Mouse (Mus musculus) testis, adult 2 months (tissue): Measurements from ENCODE around the gene Drd1. TPM values are rescaled to one million over a fixed set of nuclear protein-coding genes. Genes with fewer than 3 reads are reported as not detected.
A peak's percentile ranks its signal among the peaks of the same experiment; 100 is the strongest.

Experiments used
- H3K27ac ChIP-seq: fragments of 200-500 bp; 2 replicates; pipeline ENCODE4 v1.5.1; 2012; ENCODE audit warnings: low read depth, low read length; ENCODE audit not compliant: control insufficient read depth, insufficient read depth
- H3K27me3 ChIP-seq: fragments of 200-500 bp; 2 replicates; pipeline ENCODE4 v1.6.1; 2012; ENCODE audit warnings: mild to moderate bottlenecking, low read length, moderate library complexity; ENCODE audit not compliant: control insufficient read depth, insufficient read depth
- H3K36me3 ChIP-seq: fragments of 200-500 bp; 2 replicates; pipeline ENCODE4 v1.6.1; 2012; ENCODE audit warnings: mild to moderate bottlenecking, low read length; ENCODE audit not compliant: control insufficient read depth, insufficient read depth
- H3K4me1 ChIP-seq: fragments of 200-500 bp; 2 replicates; pipeline ENCODE4 v1.6.1; 2012; ENCODE audit warnings: low read length; ENCODE audit not compliant: control insufficient read depth, insufficient read depth
- H3K4me3 ChIP-seq: fragments of 200-500 bp; 2 replicates; pipeline ENCODE4 v1.5.1; 2012; ENCODE audit warnings: low read depth, mild to moderate bottlenecking, low read length, moderate library complexity, mixed read lengths; ENCODE audit not compliant: control insufficient read depth
- CTCF ChIP-seq: fragments of 200-500 bp; IDR thresholded peaks from 2 replicates; pipeline ENCODE4 v1.5.1; 2012; ENCODE audit warnings: low read depth, mild to moderate bottlenecking, inconsistent platforms, low read length, moderate library complexity; ENCODE audit not compliant: control insufficient read depth, insufficient read depth, insufficient replicate concordance
- POLR2A ChIP-seq: fragments of 200-500 bp; IDR thresholded peaks from 2 replicates; pipeline ENCODE4 v1.6.1; 2012; ENCODE audit warnings: low read depth, mild to moderate bottlenecking, inconsistent platforms, low read length, moderate library complexity; ENCODE audit not compliant: control insufficient read depth
- polyA plus RNA-seq: library from polyadenylated mRNA; depleted of rRNA; stranded (reverse); fragments of >200 nt; gene quantifications from 2 replicates; pipeline ENCODE4 v1.2.3, GENCODE M21; 2012

Gene Drd1
- polyA plus RNA-seq, 1 experiment = 0.02 TPM

DNA sequence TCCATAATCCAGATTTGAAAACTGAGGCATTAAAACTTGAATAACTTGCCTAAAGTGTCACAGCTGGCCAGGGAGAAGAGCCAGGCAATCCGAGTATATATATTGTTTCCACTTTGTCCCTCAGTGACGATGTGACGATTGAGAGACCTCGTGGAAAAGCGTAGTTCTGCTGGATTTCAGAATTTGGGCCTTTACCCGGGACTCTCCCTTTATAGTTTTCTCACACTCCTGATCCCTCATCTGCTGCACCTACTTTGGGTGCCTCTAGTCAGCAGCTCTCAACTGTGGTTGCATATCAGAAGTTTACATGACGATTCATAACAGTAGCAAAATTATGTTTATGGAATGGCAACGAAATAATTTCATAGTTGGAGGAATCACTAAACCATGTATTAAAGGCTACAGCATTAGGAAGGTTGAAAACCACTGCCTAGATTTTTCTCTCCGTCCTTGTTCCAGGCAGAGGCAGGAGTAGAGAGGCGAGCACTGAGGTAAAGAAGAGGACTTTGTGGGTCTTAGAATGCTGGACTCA, 17.1 kb upstream of the Drd1 start:
- H3K36me3 ChIP-seq = no peaks in the 10 kb centered on the region
- H3K27me3 ChIP-seq = no peaks in the 10 kb centered on the region
- TF ChIP-seq POLR2A = no peak
- TF ChIP-seq CTCF = no peak
- H3K4me3 ChIP-seq = peak overlapping the region; percentile 61; the same call in 1 of the 2 replicates
- peaks cover 5% of the 10 kb centered on the region for H3K4me1 ChIP-seq
- no peak overlapping the region for H3K27ac ChIP-seq

DNA sequence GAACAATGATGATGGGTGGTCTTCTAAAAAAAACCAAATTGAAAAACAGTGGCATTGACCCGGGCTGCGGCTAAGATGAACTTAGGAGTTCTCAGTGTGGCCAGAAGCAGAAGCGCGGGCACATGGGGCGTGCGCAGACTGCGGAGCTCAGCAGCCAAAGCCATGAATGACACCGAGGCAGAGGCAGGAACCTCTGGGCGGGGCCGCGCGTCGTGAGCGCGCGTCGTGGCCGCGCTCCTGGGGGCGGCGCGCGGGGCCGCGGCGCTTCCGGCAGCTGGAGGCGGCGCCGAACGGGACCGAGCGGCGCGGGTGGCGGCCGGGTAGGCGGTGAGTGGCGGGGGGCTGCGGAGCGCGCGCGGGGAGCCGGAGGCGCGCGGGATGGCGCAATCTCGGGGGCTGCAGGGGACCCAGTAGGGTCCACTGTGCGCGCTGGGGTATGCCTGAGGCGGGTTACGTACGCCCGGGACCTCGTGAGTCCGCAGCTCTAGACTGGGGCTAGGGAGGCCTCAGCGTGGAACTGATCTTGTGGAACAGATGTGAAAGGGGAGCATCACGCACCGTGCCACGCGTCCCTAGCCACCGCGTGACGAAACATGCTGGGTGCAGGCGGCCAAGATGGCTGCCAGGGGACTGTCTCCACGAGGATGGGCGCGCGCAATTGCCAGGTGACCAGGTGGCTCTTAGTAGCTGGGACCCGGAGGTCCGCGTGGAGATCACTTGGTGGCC, 16.3 kb upstream of the Drd1 start, which contains the start of gene Sfxn1:
Sfxn1 (plus strand) TSS at position 264 of the 726 bp plus-strand sequence.
- Histone ChIP-seq H3K4me1 (peaks cover 5% of the 10 kb centered on the region), H3K4me3 (peak within 1 kb of the TSS; percentile 61), H3K27ac (no peak within 1 kb of the TSS; the same call in 1 of the 2 replicates), H3K36me3 (no peaks in the 10 kb centered on the region), H3K27me3 (no peaks in the 10 kb centered on the region)
- TF ChIP-seq CTCF (no peak), POLR2A (peak; percentile 9; the same call in 1 of the 2 replicates)

DNA sequence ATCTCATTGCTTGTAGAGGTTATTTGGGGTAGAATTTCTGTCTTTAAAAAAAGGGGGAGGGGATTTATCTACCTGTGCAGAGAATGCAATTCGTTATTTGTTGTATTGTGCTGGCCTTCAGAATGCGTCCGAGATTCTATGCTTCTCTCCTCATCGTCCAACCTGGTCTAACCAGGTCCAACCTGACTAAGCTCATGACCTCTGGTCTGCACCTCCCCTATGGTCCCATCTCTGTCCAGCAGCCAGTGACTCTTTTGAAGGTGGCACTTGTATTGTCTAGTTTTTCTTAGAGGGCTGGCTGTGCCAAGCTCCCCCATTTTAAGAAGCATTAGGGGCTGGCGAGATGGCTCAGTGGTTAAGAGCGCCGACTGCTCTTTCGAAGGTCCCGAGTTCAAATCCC, 15.5 kb upstream of the Drd1 start:
- no peak overlapping the region for H3K27ac ChIP-seq
- TF ChIP-seq POLR2A (no peak), CTCF (no peak)
- no peaks in the 10 kb centered on the region for H3K27me3 ChIP-seq
- peaks cover 5% of the 10 kb centered on the region for H3K4me1 ChIP-seq
- no peak overlapping the region for H3K4me3 ChIP-seq
- no peaks in the 10 kb centered on the region for H3K36me3 ChIP-seq

DNA sequence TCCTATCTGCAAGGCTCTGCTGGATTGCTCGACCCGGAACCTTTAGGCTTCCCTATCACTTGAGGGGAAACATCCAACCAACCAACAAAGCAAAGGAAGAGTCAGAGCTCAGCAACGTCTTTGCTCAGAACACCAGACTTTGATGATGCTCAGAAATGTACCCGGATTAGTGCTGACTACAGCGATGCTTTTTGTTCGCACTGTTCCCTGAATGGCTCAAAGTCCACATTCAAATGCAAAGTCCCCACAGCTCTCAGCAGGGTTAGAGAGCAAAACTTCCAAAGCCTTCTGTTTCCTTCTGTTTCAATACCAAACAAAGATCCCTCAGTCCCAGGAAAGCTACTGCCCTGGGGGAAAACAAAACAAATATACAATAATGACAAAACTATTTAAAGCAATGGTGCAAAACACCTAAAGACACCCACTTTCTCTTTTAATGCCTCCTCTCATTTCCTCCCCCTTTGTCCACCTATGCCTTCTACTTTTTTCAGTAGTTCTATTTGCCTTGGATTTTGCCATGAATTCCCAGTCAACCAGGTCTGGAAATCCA, 12.2 kb upstream of the Drd1 start:
- TF ChIP-seq POLR2A (no peak), CTCF (no peak)
- no peaks in the 10 kb centered on the region for H3K27me3 ChIP-seq
- H3K27ac ChIP-seq = no peak overlapping the region
- no peak overlapping the region for H3K4me3 ChIP-seq
- H3K4me1 ChIP-seq = peaks cover 7% of the 10 kb centered on the region
- H3K36me3 ChIP-seq = no peaks in the 10 kb centered on the region

DNA sequence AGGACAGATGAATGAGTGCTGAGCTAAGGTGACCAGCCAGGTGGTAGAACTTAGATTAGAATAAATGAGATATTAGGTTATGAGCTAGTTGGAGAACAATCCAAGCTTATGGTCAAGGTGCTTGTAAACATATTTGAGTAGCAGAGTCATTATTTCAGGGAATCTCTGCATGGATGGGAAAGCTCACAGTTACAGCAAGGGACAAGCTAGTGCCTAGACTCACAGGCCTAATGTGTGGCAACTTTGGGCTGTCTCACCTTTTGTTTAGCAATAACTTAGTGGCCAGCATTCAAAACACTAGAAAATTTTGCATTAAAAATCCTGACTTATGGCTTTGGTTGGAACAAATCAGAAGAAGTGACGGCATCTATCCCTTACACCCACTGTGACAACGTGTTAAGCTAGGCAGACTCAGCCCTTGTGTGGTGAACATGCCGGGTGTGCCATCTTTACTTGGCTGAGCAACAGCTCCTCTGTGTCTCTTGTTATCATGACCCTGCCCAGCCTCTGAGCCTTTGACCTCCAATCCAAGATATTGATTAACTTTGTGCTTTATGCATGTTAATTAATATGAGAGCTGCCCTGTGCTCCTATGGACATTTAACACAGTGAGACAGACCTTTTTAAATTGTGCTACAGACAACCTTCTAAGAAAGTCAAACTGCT, 10.7 kb upstream of the Drd1 start:
- H3K4me3 ChIP-seq = no peak overlapping the region
- H3K27me3 ChIP-seq = no peaks in the 10 kb centered on the region
- no peak overlapping the region for H3K27ac ChIP-seq
- no peak for TF ChIP-seq CTCF
- no peak for TF ChIP-seq POLR2A
- H3K36me3 ChIP-seq = no peaks in the 10 kb centered on the region
- H3K4me1 ChIP-seq = peaks cover 2% of the 10 kb centered on the region; the same call in 1 of the 2 replicates

DNA sequence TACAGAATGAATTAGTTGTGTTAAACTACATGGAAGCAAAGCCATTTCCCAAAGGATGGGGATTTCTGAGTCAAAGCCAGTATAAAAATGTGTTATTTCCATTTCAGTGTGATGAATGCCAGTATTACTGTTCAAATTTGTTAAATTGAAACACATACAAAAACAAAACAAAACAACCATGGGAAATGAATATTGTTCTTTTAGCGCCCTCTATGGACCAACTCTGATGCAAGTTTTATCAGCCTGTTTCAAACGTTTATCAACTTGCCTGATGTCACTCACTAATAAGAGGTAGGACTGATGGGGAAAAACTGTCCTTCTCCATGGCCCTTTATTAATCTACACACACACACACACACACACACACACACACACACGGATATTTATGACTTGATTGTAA, 7.8 kb upstream of the Drd1 start:
- H3K27me3 ChIP-seq = no peaks in the 10 kb centered on the region
- H3K27ac ChIP-seq = no peak overlapping the region
- TF ChIP-seq POLR2A (no peak), CTCF (no peak)
- no peaks in the 10 kb centered on the region for H3K36me3 ChIP-seq
- peaks cover 2% of the 10 kb centered on the region; the same call in 1 of the 2 replicates for H3K4me1 ChIP-seq
- no peak overlapping the region for H3K4me3 ChIP-seq

DNA sequence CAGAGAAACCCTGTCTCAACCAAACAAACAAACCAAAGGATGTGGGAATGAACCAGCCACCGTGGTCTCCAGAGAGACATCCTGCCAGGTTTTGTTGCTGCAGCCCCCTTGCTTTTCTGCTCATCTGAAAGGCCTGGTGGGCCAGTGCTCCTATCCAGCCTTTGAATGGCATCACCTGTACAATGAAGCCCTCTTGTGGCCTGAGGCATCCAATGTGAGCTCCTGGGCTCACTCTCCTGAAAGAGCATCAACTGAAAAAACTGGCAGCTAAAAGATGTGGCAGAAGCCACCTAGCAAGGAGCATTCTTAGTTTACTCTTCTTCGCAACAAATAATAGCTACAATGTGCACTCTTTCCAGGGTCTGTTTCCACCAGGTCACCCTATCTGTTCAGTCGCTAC, 6.6 kb upstream of the Drd1 start:
- TF ChIP-seq CTCF (no peak), POLR2A (no peak)
- Histone ChIP-seq H3K4me3 (no peak overlapping the region), H3K36me3 (no peaks in the 10 kb centered on the region), H3K27ac (no peak overlapping the region), H3K27me3 (no peaks in the 10 kb centered on the region), H3K4me1 (peaks cover 2% of the 10 kb centered on the region; the same call in 1 of the 2 replicates)
